Mouse (Mus musculus): Measurements from ENCODE around the gene Mfsd4a. TPM values are rescaled to one million over a fixed set of nuclear protein-coding genes. Genes with fewer than 3 reads are reported as not detected.

Mfsd4a gene
- polyA plus RNA-seq, 1 experiment: 42.8 TPM

- H3K27me3 ChIP-seq (ENCODE audit: control insufficient read depth, insufficient read depth, low read length): no peaks in the 10 kb centered on the region
- no peak for TF ChIP-seq POLR2A (IDR thresholded peaks at IDR 0.05; ENCODE audit: borderline replicate concordance, insufficient read depth, low read length)
- TF ChIP-seq CTCF (IDR thresholded peaks at IDR 0.05; ENCODE audit: borderline replicate concordance, insufficient read depth, low read depth, low read length): peak; percentile 85
- DNase-seq: peak; percentile 65 to 77
- WGBS: 50% methylated on average over 12 of the region's 12 CpGs
- no peaks in the 10 kb centered on the region for H3K4me1 ChIP-seq (ENCODE audit: control insufficient read depth, insufficient read depth, low read length)
- no peak overlapping the region for H3K4me3 ChIP-seq (replicated peaks; ENCODE audit: insufficient read depth, low read depth, low read length)
- H3K27ac ChIP-seq (ENCODE audit: insufficient read depth, low read length): no peak overlapping the region
Observed at GRCm38 (mm10) chr1:131981378-131982013, 86.4 kb downstream of the Mfsd4a start.

DNA sequence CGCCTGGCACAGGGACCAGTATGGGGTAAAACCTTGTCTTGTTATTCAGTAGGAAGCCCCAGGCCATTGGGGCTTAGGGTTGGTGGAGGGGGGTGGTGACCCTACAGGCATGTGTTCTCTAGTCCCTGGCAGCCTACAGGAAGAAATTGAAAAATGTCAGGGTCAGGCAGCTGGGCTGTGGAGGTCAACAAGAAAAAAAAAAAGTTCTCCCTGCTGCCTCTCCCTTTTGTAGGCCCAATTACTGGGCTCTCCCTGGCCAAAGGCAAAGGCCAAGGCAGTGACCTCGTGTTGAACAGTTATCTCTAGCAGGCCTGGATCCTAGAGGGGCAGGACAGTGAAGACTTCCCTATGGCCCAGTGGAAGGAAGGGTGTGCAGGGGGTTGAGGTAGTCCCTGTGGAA is 87.4 kb downstream of the Mfsd4a start:
- TF ChIP-seq CTCF (IDR thresholded peaks at IDR 0.05; ENCODE audit: borderline replicate concordance, insufficient read depth, low read depth, low read length) (no peak), POLR2A (IDR thresholded peaks at IDR 0.05; ENCODE audit: borderline replicate concordance, insufficient read depth, low read length) (no peak)
- DNase-seq: no peak
- WGBS: 65% methylated on average over 2 of the region's 2 CpGs
- Histone ChIP-seq H3K27ac (ENCODE audit: insufficient read depth, low read length) (no peak overlapping the region), H3K4me3 (replicated peaks; ENCODE audit: insufficient read depth, low read depth, low read length) (no peak overlapping the region), H3K27me3 (ENCODE audit: control insufficient read depth, insufficient read depth, low read length) (no peaks in the 10 kb centered on the region), H3K4me1 (ENCODE audit: control insufficient read depth, insufficient read depth, low read length) (no peaks in the 10 kb centered on the region)

- H3K4me1 ChIP-seq (ENCODE audit: control insufficient read depth, insufficient read depth, low read length): no peaks in the 10 kb centered on the region
- H3K27ac ChIP-seq (ENCODE audit: insufficient read depth, low read length): no peak overlapping the region
- no peak for TF ChIP-seq CTCF (IDR thresholded peaks at IDR 0.05; ENCODE audit: borderline replicate concordance, insufficient read depth, low read depth, low read length)
- no peak for TF ChIP-seq POLR2A (IDR thresholded peaks at IDR 0.05; ENCODE audit: borderline replicate concordance, insufficient read depth, low read length)
- 90% methylated on average over 5 of the region's 5 CpGs for WGBS
- no peak for DNase-seq
- no peaks in the 10 kb centered on the region for H3K27me3 ChIP-seq (ENCODE audit: control insufficient read depth, insufficient read depth, low read length)
- no peak overlapping the region for H3K4me3 ChIP-seq (replicated peaks; ENCODE audit: insufficient read depth, low read depth, low read length)
Observed at GRCm38 (mm10) chr1:131976886-131977285, 91.0 kb downstream of the Mfsd4a start.

DNA sequence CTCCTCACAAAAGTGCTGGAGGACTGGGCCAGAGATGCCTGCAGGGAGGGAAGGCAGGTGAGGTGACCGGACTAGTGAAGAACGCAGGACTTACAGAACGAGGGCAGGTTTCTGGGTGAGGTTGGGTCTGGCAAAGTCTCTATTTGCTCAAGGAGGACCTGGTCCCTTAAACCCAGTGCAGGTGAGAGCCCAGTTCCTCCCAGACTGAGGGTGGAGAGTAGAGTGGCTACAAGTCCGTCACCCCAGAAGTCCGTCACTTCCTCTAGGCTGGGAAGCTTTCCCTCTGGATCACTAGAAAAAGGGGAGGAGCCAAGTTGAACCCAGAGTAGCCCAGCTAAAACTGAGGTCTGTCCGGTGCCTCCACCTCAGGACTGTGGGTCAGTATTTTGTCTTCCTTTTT is 93.9 kb downstream of the Mfsd4a start:
- Histone ChIP-seq H3K27ac (ENCODE audit: insufficient read depth, low read length) (no peak overlapping the region), H3K4me1 (ENCODE audit: control insufficient read depth, insufficient read depth, low read length) (no peaks in the 10 kb centered on the region; the same call in 1 of the 2 replicates), H3K27me3 (ENCODE audit: control insufficient read depth, insufficient read depth, low read length) (no peaks in the 10 kb centered on the region), H3K4me3 (replicated peaks; ENCODE audit: insufficient read depth, low read depth, low read length) (no peak overlapping the region)
- WGBS: 83% methylated on average over 6 of the region's 6 CpGs
- no peak for TF ChIP-seq POLR2A (IDR thresholded peaks at IDR 0.05; ENCODE audit: borderline replicate concordance, insufficient read depth, low read length)
- no peak for TF ChIP-seq CTCF (IDR thresholded peaks at IDR 0.05; ENCODE audit: borderline replicate concordance, insufficient read depth, low read depth, low read length)
- no peak for DNase-seq

Other genes with a start within 250 kb of the Mfsd4a start
- gene Slc41a1, start 240.6 kb downstream of the Mfsd4a start, polyA plus RNA-seq (2012; rRNA removed): 55.3 and 55.5 TPM in 2 replicates
- 11.9 and 13.3 TPM in 2 replicates for gene Rab29, start 200.8 kb downstream of the Mfsd4a start, polyA plus RNA-seq (2012; rRNA removed)
- gene Nucks1, start 157.5 kb downstream of the Mfsd4a start, polyA plus RNA-seq (2012; rRNA removed): 47.4 and 49.5 TPM in 2 replicates
- 4.3 and 4.5 TPM in 2 replicates for gene Slc45a3, start 105.1 kb downstream of the Mfsd4a start, polyA plus RNA-seq (2012; rRNA removed)
- 17.6 and 18.6 TPM in 2 replicates for gene Elk4, start 60.5 kb downstream of the Mfsd4a start, polyA plus RNA-seq (2012; rRNA removed)
- gene Cdk18, start 71.6 kb upstream of the Mfsd4a start, polyA plus RNA-seq (2012; rRNA removed): 32.1 and 35.8 TPM in 2 replicates
- 7.1 and 7.6 TPM in 2 replicates for gene Lemd1, start 123.4 kb upstream of the Mfsd4a start, polyA plus RNA-seq (2012; rRNA removed)
- gene AC124108.1, start 123.4 kb upstream of the Mfsd4a start, polyA plus RNA-seq (2012; rRNA removed): 3.2 and 3.6 TPM in 2 replicates
- gene Gm10188, start 161.7 kb upstream of the Mfsd4a start, polyA plus RNA-seq (2012; rRNA removed): not detected in 2 replicates
- 25.1 and 29.6 TPM in 2 replicates for gene Klhdc8a, start 230.6 kb upstream of the Mfsd4a start, polyA plus RNA-seq (2012; rRNA removed)
- 2.9 and 3.3 TPM in 2 replicates for gene Nuak2, start 248.1 kb upstream of the Mfsd4a start, polyA plus RNA-seq (2012; rRNA removed)